Mouse (Mus musculus) spleen, adult 18-20 months (tissue): ENCODE measurements at regions not wholly inside any gene's neighbourhood (a gene's known extent, or its start where the extent isn't known, plus 50 kb on each side); places are given as distances from the start of the nearest gene placed in this dataset.

Experiments used
- DNase-seq, 2 experiments: peaks; one replicate each; pipeline ENCODE4 v3.0.0; 2022; ENCODE audit warnings: mixed read lengths in 2 of 2

DNA sequence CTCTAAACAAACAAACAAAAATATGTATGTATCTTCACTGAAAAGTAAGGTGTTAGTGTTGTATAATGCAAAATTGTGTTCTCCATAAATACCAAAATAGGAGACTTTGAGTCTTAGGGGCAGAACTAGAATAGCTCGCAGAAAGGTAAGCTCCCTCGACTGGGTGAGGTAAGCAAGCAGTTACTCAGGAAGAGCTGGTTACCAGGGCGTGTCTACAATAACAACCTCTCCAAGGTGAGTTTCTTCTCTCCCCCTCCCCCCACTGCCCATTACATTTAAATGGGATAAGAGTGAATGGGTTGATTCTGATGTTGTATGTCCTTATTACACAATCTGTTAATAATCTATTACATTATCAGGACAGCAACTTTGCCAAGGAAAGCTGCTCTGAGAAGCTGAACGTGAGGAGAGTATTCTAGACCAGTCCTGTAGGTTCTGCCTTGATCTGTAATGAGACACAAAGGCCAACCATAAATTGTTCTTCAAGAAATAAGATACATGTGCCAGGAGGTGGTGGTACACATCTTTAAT lies 125.2 kb upstream of the Zfand5 start:
- no peak for DNase-seq

- peak; percentile 8 to 15 for DNase-seq
These were observed 127.3 kb upstream of the Zfand5 start for GRCm38 (mm10) chr19:21144659-21145283.

DNA sequence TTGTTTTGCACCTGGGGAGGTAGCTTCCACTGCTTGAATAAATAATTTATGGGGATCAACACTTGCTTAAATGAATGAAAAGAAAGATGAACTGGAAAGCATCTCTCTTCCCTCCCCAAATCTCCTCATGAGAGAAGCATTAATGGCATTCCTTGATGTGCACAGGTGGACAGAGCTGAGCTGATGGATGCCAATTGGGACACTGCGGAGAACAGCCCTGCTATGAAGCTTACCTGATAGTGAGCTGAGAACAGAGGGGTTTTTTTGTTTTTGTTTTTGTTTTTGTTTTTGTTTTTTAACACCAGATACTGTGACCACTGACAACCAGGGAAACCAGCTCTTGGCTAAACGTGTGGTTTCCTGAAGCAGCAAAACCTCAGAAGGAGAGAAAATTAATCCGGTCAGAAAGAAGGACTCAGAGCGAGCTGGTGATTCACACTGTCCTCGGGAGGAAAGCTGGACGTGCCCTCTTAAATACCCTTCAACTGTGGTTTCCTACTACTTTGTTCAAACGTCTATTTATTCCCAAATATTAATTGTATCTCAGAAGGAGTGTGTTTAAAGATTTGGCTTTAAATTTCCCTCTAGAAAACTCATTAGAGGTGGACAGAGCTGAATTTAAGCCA lies 128.0 kb upstream of the Zfand5 start:
- DNase-seq = no peak

DNA sequence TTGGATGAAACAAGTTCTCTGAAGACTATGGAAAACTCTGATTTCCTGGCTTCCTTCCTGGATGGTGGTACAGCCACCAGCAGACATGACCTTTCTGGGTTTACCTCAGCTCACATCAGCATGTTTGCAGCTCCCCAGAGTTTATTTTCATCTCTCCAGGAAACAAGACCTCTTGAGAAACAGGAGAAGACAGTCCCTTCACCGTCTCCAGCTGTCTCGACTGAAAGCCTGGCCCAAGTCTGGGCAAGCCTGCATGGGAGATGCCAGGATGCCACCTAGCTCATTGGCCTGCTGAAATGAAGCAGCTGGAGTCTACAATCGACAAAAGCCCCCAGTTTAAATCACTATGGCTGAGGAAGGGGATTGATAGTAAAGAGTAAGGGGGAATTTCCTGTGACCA lies 131.6 kb upstream of the Zfand5 start:
- no peak for DNase-seq

DNA sequence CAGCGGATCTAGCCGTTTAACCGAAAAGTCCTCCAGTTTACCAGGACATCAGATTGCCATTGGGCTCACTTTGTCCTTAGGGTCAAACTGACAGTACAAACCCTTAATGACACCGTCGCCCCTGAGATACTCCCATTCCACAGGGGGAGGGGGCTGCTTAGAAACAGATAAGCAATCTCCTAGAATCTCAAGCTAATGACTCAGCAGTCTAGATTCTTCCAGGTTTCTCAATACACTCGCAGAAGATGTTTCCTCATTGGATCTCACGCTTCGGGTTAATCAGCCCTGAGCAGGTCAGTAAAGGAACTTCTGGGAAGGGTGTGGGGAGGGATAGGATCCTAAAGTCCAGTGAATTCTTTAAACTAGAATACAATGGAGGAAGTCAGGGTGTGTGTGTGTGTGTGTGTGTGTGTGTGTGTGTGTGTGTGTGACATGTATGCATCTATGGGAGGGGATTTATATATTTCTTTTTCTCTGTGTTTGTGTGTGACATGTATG lies 133.0 kb upstream of the Zfand5 start:
- DNase-seq = no peak

GRCm38 (mm10) chr19:21136756-21137155 lies 135.3 kb upstream of the Zfand5 start:
- DNase-seq = no peak

- no peak for DNase-seq
These were observed 136.1 kb upstream of the Zfand5 start for GRCm38 (mm10) chr19:21135998-21136380.

DNA sequence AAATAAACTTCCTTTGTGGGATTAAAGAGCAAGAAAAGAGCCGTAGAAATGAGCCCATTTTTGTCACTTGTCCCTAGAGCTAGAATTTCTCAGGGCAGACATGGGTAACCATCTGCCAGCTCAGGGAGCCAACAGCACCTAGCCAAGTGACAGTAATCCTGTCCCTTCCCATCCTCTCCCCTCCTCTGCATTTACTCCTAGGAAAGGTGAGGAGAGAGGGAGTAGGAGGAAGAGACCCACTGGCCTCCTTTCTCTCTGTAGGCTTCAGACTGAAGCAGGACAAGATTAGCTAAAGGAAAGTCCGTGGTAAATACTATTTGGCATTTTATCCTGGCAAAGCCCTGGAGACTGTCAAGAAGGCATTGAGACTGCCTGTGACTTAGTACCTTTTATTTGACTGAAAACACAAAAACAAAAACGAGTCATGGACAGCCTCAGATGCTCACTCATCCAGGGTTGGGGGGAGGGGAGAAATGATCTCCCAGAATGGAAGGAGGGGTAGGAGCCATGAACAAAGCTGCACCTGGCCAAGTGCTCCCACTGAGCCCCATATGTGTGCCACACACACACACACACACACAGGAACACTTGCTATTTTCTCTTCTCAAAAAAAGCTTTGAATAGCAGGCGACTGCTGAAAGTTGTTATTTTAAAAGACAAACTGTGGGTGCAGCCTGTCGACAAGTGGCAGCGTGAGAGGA lies 136.6 kb upstream of the Zfand5 start:
- DNase-seq = no peak

GRCm38 (mm10) chr19:21129653-21130052 lies 142.4 kb upstream of the Zfand5 start:
- no peak for DNase-seq

- no peak for DNase-seq
These were observed 144.9 kb upstream of the Zfand5 start for GRCm38 (mm10) chr19:21127079-21127745.

- DNase-seq = no peak
These were observed 145.4 kb upstream of the Zfand5 start for GRCm38 (mm10) chr19:21126670-21127069.

DNA sequence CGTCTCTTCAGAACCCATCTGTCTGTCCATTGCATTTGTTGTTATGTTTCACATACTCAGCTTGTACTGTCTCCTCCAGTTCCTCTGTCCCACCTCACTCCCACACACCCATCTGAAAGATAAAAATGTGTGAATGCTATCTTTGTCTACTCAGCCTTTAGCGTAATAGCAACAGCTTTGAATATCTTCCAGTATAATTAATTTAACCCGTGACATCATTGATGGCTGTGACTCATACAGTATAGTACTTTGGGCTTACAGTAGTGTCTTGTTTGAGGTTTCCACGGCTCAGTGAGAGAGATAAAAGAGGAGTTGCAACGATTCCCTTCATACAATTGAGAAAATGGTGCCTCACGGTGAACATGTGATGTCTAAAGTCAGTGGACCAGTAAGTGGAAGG lies 152.6 kb upstream of the Zfand5 start:
- DNase-seq = no peak

GRCm38 (mm10) chr19:21118782-21119181 lies 153.3 kb upstream of the Zfand5 start:
- DNase-seq = no peak

DNA sequence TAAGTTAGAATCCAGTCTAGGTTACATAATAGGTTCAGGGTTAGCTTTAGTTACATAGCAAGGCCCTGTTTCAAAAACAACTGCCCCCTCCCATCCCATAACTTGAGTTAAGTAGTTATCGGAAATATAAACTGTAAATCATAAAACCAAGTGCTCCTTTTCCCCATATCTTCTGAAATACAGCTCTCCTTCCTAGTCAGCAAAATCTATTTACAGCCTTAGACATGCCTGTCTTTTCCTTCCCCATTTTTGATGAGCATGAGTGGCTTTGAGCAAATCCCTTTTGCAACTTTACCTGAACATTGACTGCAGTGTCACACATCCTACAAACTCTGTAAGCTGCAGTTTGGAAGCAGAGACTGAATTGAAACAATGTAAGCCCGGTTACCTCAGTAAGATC lies 156.4 kb upstream of the Zfand5 start:
- no peak for DNase-seq

- no peak for DNase-seq
These were observed 157.8 kb upstream of the Tmc1 start for GRCm38 (mm10) chr19:21111836-21112235.

GRCm38 (mm10) chr19:21108311-21108710 lies 154.3 kb upstream of the Tmc1 start:
- DNase-seq = no peak

GRCm38 (mm10) chr19:21107741-21108140 lies 153.7 kb upstream of the Tmc1 start:
- no peak for DNase-seq

DNA sequence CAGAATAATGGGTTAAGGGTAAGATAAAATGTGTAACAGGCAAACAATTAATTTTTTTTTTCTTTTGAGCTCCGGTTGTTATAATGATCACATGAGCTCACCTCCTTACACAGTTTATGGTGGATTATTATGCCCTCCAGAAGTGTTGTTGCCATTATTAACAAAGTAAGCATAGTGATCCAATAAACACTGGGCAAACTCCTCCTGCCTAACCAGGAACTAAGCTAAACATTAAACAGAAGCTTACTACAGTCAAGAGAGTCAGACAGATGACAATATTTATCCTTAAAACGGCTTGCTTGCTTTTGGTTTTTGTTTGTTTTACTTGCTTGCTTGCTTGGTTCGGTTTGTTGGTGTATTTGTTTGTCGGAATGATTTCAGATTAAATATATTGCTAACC lies 153.3 kb upstream of the Tmc1 start:
- no peak for DNase-seq

DNA sequence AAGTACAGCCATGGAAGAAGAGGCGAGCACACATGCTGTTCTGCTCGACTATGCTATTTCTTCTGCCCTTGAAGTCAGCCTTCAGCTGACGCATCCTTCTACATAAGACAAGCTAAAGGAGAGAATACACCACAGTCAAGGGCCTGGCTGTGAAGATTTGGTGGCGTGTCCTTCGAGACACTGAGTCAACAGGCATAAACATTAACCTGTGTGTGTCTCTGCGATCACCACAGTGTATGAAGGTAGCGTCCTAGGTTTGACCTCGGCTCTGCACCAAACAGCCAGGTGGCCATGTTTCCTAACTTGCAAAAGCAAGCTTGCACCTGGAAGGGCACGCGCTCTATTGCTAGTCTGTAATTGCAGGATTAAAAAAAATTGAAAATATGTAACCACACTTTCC lies 152.8 kb upstream of the Tmc1 start:
- no peak for DNase-seq

DNA sequence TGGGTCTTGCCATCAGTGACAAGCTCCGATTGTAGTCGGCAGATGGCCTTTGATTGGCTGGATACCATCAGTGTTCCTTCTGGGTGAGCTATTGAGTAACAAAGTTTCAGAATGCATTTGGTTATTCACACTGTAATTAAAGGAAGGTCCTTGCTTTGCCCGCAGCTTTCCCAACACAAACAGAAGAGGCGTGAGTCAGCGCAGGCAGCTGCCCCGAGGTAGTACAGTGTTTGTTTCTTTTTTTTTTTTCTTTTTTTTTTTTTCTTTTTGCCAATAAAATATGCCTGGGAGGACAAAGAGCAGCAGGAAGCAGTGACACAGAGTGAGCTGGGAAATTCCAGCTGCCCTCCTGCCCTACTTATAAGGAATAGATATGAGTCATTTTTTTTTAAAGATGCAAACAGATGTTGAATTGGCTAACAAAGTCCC lies 152.3 kb upstream of the Tmc1 start:
- DNase-seq = no peak

DNA sequence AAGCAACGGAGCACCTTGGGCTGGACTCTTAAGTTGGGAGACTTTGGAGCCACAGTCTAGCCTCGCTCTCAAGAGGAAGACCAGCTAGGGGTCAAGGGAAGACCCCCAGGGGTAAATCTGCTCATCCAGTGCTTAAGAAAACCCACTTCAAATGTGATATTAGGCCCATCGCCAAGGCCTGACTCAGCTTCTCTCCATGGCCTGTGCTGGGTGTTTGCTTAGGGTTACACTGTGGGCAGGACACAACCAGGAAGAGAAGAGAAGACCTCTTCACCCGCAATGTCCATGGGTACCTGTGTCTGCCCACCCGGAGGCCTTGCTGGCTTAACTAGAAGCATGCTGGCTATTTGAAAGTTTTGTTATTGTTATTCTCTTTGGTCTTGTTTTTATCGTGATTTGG lies 151.0 kb upstream of the Tmc1 start:
- DNase-seq = no peak

GRCm38 (mm10) chr19:21104462-21104936 lies 150.5 kb upstream of the Tmc1 start:
- DNase-seq = no peak
